Mouse (Mus musculus) erythroblast, embryonic 14.5 days (primary cell): Measurements from ENCODE around the gene Tceal9. TPM values are rescaled to one million over a fixed set of nuclear protein-coding genes. Genes with fewer than 3 reads are reported as not detected.
"Not testable (repeated sequence)": the region's sequence is repeated elsewhere in the genome, so short reads cannot be mapped to it uniquely, and the experiment has no call there.

Experiments
- H3K27me3 ChIP-seq: 2 replicates; pipeline ENCODE4 v1.6.1; 2012; ENCODE audit warnings: inconsistent platforms; ENCODE audit not compliant: control insufficient read depth
- H3K36me3 ChIP-seq: 2 replicates; pipeline ENCODE4 v1.6.1; 2012; ENCODE audit warnings: mild to moderate bottlenecking, inconsistent platforms; ENCODE audit not compliant: control insufficient read depth
- H3K4me1 ChIP-seq: 2 replicates; pipeline ENCODE4 v1.6.1; 2012; ENCODE audit warnings: inconsistent platforms; ENCODE audit not compliant: control insufficient read depth
- H3K4me3 ChIP-seq: replicated peaks from 2 replicates; pipeline ENCODE3; 2012; ENCODE audit warnings: moderate library complexity, mild to moderate bottlenecking, inconsistent platforms
- H3K9me3 ChIP-seq: 2 replicates; pipeline ENCODE4 v1.6.1; 2012; ENCODE audit warnings: low read length, inconsistent platforms, mixed read lengths; ENCODE audit not compliant: control insufficient read depth
- GATA1 ChIP-seq: IDR thresholded peaks from 2 replicates; pipeline ENCODE4 v1.6.1; 2012; ENCODE audit warnings: low read length, inconsistent platforms, mixed read lengths
- TAL1 ChIP-seq: IDR thresholded peaks from 3 replicates; pipeline ENCODE4 v1.6.1; 2012; ENCODE audit warnings: low read length, inconsistent platforms, mixed read lengths
- polyA plus RNA-seq: library from polyadenylated mRNA; stranded (reverse); fragments of >175 nt; gene quantifications from 2 replicates; pipeline ENCODE4 v1.2.3, GENCODE M21; 2012

Tceal9 gene
- polyA plus RNA-seq, result 12.6 and 15.6 TPM in 2 replicates

DNA sequence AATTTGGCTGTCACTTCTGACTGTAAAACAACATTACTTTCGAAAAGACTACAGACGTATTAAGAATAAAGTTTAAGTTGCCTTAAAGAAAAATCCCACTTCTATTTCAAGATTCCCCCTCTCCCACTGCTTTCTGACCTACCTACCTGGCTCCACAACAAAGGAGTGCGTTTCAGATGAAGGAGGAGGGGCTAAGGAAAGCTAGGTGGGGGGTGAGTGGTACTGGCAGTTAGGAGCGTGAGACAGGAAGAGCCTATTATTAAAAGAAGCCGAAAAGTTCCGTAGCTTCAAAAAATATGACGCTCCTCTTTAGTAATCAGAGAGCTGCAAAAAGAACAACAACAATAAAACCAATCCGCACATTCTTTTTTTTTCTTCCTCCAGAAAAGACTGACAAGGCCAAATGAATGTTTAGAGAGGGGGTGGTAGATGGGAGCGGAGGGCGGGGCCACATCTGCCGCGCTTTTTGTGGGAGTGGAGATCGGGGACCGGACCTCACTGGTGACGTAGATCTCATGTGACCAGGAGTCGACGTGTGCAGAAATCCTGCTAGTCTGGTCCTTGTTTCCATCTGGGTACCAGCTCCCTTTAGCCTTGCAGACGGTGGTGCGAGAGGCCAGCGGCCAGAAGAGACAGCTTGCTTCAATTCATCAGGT, at the start of gene Tceal9:
TSS of gene Tceal9 (plus strand) at position 506 of the 656 bp plus-strand sequence.
- H3K4me3 ChIP-seq, result peak within 1 kb of the TSS; percentile 76
- TF ChIP-seq GATA1 (no peak), TAL1 (no peak)
- peaks cover 6% of the 10 kb centered on the region for H3K4me1 ChIP-seq
- peaks cover 20% of the 10 kb centered on the region for H3K36me3 ChIP-seq
- no peaks in the 10 kb centered on the region for H3K9me3 ChIP-seq
- H3K27me3 ChIP-seq, result no peaks in the 10 kb centered on the region

DNA sequence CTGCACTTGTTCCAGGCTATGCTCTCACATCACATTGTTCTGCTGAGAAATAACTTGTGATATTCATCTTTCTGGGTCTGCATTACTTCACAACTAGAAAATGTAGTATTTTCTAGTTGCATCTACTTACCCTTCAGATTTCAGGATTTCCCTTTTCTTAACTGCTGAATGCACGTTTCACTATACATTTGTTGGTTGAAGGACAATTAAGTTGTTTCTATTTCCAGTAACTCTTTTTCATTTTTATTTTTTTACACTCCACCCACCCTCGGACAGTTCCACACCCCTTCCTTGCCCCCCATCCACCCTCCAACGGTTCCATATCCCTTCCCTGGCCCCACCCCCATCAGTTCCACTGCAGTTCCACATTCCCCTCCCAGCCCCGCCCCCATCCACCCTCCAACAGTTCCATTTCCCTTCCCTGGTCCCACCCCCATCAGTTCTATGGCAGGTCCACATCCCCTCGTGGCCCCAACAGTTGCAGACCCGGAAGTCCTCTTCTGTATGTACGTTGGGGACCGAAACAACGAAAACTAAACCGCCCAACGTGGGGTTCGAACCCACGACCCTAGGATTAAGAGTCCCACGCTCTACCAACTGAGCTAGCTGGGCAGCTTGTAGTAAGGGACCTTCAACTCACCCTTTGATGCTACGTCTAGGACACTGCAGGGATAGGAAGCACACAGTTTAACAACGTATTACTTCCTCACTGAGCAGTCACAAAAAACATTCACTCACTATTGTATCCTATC, 49.5 kb upstream of the Tceal9 start:
- no peaks in the 10 kb centered on the region for H3K36me3 ChIP-seq
- H3K4me3 ChIP-seq, result no peak overlapping the region
- H3K9me3 ChIP-seq, result no peaks in the 10 kb centered on the region
- H3K27me3 ChIP-seq, result peaks cover 2% of the 10 kb centered on the region; the same call in 1 of the 2 replicates
- no peaks in the 10 kb centered on the region for H3K4me1 ChIP-seq
- TF ChIP-seq GATA1, result no peak

DNA sequence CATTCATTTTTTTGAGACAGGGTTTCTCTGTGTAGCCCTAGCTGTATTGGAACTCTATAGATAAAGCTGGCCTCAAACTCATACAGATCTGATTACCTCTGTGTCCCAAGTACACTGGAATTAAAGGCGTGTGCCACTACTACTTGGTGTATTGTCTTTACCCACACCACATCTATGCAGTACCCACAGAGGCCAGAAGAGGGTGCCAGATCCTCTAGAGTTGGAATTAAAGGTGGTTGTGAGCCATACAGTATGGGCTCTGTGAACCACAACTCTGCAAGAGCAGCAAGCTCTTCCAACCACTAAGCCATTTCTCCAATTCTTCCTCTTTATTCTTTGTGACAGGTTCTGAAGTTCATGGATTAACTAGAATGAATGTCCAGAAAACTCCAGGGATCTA, 48.0 kb upstream of the Tceal9 start:
- H3K36me3 ChIP-seq, result no peaks in the 10 kb centered on the region
- H3K4me1 ChIP-seq, result no peaks in the 10 kb centered on the region
- TF ChIP-seq GATA1 (no peak), TAL1 (no peak)
- no peaks in the 10 kb centered on the region for H3K9me3 ChIP-seq
- no peak overlapping the region for H3K4me3 ChIP-seq
- H3K27me3 ChIP-seq, result peaks cover 7% of the 10 kb centered on the region; the same call in 1 of the 2 replicates

DNA sequence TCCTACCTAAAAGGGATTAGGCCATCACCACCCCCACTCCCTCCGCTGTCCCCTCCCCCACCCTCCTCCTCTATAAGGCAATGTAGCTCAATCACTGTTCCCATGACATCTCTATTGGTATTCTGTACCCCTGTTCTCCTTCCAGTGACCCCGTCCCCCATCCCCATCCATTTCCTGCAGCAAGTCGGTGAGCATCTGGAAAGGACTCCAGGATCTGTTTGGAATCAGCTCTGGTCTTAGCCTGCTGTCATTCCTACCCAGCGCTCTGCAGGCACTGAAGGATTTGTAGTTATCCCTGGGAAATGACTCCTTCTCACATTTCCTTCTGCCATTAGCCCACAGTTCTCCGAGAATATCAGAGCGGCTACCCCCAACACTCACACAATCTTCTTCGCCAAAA, 41.6 kb upstream of the Tceal9 start:
- H3K36me3 ChIP-seq, result no peaks in the 10 kb centered on the region
- TF ChIP-seq GATA1 (no peak), TAL1 (no peak)
- H3K27me3 ChIP-seq, result peaks cover 18% of the 10 kb centered on the region
- H3K4me3 ChIP-seq, result peak overlapping the region; percentile 36
- no peaks in the 10 kb centered on the region for H3K4me1 ChIP-seq
- H3K9me3 ChIP-seq, result no peaks in the 10 kb centered on the region

DNA sequence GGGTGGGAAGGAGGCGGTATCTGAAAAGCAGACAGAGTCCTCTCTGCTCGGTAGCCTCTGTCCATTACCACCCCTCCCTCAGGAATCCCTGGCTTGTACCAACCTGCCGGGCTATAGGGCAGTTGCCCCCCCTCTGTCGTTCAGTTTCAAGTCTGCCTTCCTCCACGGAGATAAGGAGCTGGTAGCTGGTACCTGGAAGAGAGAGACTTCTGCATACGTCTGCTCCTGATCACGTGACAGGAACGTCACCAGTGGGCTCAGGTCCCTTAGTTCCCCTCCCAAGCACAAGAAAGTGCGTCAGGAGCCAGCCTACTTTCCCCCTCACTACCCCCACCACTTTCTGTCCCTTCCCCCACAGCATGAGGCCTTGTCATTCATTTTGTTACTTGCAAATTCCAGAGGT, 41.2 kb upstream of the Tceal9 start, which contains the start of gene Tceal5:
TSS of gene Tceal5 (minus strand) at position 213 of the 403 bp plus-strand sequence.
- Histone ChIP-seq H3K4me3 (peak within 1 kb of the TSS; percentile 36), H3K4me1 (no peaks in the 10 kb centered on the region), H3K27me3 (peaks cover 18% of the 10 kb centered on the region), H3K9me3 (no peaks in the 10 kb centered on the region), H3K36me3 (no peaks in the 10 kb centered on the region)
- TF ChIP-seq TAL1, result no peak

DNA sequence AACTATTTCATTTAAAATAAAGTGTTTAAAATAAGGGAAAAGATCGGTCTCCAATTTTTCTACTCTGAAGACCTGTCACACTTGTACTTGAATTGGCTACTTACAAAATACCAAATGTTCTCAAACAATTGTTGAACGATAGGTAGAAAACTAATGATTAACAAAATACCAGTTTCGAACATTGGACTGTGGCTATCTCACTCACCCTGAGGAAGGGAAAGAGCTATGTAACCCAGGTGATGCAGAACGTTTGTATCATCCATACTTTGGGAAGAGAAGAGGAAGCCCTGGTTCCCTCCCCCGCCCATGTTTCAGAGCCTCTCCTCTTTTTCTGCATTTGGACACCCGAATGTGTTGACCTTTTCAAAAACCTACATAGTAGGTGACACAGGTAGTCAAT, 40.5 kb upstream of the Tceal9 start:
- TF ChIP-seq TAL1, result no peak
- TF ChIP-seq GATA1, result no peak
- Histone ChIP-seq H3K4me3 (no peak overlapping the region), H3K36me3 (no peaks in the 10 kb centered on the region), H3K4me1 (no peaks in the 10 kb centered on the region), H3K9me3 (no peaks in the 10 kb centered on the region), H3K27me3 (peaks cover 18% of the 10 kb centered on the region)

DNA sequence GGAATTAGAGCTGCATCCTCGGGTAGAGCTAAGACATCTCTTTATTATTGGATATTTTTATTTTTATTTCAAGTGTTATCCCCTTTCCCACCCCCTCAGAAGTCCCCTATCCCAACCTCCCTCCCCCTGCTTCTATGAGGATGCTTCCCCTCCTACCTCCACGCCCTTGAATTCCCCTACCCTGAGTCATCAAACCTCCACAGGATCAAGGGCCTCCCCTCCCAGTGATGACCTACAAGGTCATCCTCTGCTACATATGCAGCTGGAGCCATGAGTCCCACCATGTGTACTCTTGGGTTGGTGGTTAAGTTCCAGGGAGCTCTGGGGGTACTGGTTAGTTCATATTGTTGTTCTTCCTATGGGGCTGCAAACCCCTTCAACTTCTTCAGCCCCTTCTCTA, 31.5 kb upstream of the Tceal9 start:
- TF ChIP-seq GATA1 (no peak), TAL1 (no peak)
- Histone ChIP-seq H3K4me3 (no peak overlapping the region), H3K4me1 (no peaks in the 10 kb centered on the region), H3K36me3 (no peaks in the 10 kb centered on the region), H3K27me3 (peaks cover 8% of the 10 kb centered on the region), H3K9me3 (no peaks in the 10 kb centered on the region; the same call in 1 of the 2 replicates)

DNA sequence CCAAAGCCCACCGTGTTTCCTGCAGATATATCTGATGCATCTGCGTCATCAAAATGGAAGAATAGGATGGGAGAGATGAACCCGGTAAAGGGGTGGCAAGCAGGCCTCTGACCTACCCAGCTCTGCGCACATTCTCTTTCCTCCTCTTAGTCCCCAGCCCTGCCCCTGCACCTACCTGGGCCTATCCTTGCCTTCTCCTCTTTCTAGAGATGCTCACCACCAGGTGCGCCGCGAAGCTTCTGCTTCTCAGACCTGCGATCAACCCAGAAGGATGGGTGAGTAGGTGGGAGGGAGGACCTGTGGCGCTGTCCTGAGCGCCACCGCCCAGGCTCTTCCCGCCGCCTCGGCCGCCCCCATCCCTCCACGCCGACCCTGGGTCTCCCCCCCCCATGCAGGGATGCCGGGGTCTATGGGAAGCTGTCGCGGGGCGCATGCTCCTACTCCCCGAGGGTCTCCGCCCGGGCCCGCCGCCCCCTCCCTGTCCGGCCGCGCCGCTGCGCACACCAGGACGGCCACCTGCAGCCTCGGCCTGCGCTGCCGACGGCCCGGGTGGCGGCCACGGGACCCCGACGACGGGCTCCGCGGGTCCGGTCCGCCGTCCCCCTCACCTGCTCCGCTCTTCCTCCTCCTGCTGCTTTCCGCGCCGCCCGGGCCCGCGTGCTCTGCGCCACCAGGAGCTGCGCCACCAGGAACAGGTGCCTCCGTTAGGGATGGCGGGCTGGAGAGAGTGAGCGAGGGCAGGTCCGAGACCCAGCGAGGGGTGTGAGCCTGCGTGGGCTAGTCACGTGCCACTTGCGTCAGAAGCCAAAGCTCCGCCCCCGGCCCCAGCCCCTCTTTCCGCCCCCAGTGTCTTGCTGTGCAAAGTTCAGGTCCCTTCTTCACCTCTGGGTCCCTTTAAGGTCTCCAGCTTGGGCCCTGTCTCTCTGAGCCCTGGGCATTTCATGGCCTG, 29.9 kb upstream of the Tceal9 start, which contains the start of the genes Tceal7 and Bex1:
TSS of gene Tceal7 (plus strand) at position 51 of the 949 bp plus-strand sequence.
TSS of gene Bex1 (minus strand) at position 785 of the 949 bp plus-strand sequence.
- H3K4me1 ChIP-seq, H3K36me3 ChIP-seq, H3K9me3 ChIP-seq, H3K27me3 ChIP-seq: not testable (repeated sequence)
- peak within 1 kb of the TSS; percentile 32 for H3K4me3 ChIP-seq
